Mouse (Mus musculus) brain, adult 10 weeks (tissue): ENCODE data around the gene Hrg. TPM values are rescaled to one million over a fixed set of nuclear protein-coding genes. Genes with fewer than 3 reads are reported as not detected.

ENCODE experiments used
- polyA plus RNA-seq: library from polyadenylated mRNA; stranded (reverse); fragments of 350-450 nt; fragmentation: Illumina TruSeq; extraction: RNeasy Lipid Tissue Mini Kit (QIAGEN cat#74804); gene quantifications from one replicate; pipeline ENCODE4 v1.2.3, GENCODE M21; 2015; ENCODE audit warnings: low read depth, low replicate concordance

Gene Hrg
- not detected for polyA plus RNA-seq

DNA sequence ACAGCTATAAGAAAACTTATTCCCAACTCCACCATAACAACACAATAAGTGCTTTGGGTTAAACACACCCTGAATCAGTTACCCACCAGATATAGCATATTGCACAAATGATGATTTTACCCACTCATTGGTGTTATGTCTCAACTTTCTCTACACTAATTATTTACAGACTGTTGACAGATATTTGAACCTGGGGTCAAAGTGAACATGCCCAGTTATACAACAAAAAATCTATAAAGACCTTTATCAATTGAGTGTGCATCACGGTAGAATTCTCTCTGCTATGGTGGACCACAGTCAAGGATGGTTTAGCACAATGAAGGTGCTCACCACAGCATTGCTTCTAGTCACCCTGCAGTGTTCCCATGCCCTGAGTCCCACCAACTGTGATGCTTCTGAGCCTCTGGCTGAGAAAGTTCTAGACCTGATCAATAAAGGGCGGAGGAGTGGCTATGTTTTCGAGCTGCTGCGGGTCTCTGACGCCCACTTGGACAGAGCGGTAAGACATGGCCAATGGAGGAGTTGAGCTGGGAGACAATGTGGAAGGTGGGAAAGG, at the start of gene Hrg:
Gene Hrg, plus strand, starts transcription at position 233 of the 556 bp plus-strand sequence.

DNA sequence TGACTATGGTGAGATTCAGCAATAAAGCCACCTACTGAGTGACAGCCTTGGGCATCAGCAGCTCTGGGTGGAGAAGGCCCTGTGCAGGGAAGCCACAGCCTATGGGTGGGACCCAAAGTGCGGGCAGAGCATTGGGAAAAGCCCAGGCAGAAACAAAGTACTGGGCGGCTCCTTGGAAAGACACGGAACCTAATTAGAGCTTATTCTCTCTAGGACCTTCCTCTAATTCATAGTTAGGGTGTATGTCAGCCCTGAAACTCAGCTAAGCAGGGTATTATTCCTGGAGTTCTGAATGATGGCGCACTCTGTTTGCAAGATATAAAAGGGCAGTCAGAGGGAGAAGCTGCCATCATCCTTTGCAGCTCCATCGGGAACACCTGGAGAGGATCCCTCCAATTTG, 32.8 kb upstream of the Hrg start, which contains the start of gene Fetub:
Gene Fetub, plus strand, starts transcription at position 301 of the 400 bp plus-strand sequence.

Other genes starting within 250 kb of the Hrg start
- gene Crygs, start 139.5 kb upstream of the Hrg start, polyA plus RNA-seq: not detected
- gene Tbccd1, start 93.4 kb upstream of the Hrg start, polyA plus RNA-seq: 16.6 TPM
- 62.1 TPM for gene Dnajb11, start 93.2 kb upstream of the Hrg start, polyA plus RNA-seq
- 1.6 TPM for gene Ahsg, start 59.8 kb upstream of the Hrg start, polyA plus RNA-seq
- not detected for gene Fetub, start 32.7 kb upstream of the Hrg start, polyA plus RNA-seq
- gene Kng2, start 78.4 kb downstream of the Hrg start, polyA plus RNA-seq: not detected
- gene Kng1, start 106.8 kb downstream of the Hrg start, polyA plus RNA-seq: 0.39 TPM
- 1,338 TPM for gene Eif4a2, start 156.4 kb downstream of the Hrg start, polyA plus RNA-seq
- 7.9 TPM for gene Rfc4, start 176.7 kb downstream of the Hrg start, polyA plus RNA-seq
- not detected for gene Adipoq, start 195.5 kb downstream of the Hrg start, polyA plus RNA-seq